Mouse (Mus musculus): ENCODE results near the gene Gm49355. TPM values are rescaled to one million over a fixed set of nuclear protein-coding genes. Genes with fewer than 3 reads are reported as not detected.

Gene Gm49355
- polyA plus RNA-seq, 1 experiment from 2014 or later: 0.12 TPM

- no peak overlapping the region for H3K4me2 ChIP-seq (replicated peaks)
- H3K9me3 ChIP-seq (replicated peaks): no peaks in the 10 kb centered on the region
- peaks cover 86% of the 10 kb centered on the region for H3K27me3 ChIP-seq
- no peaks in the 10 kb centered on the region for H3K36me3 ChIP-seq
- 46% methylated on average over 7 of the region's 7 CpGs for WGBS
- no peak overlapping the region for H3K9ac ChIP-seq
- peaks cover 4% of the 10 kb centered on the region; the same call in 1 of the 2 replicates for H3K4me1 ChIP-seq
- no peak overlapping the region for H3K27ac ChIP-seq
- no peak overlapping the region for H3K4me3 ChIP-seq
- no peak for ATAC-seq (ENCODE audit: low FRiP score)
Observed at GRCm38 (mm10) chr14:12334925-12335324, 51.1 kb downstream of the Gm49355 start.

GRCm38 (mm10) chr14:12337421-12337997 lies 53.7 kb downstream of the Gm49355 start:
- 2% methylated on average over 8 of the region's 8 CpGs for WGBS
- Histone ChIP-seq H3K9ac (no peak overlapping the region), H3K27ac (no peak overlapping the region), H3K4me1 (peaks cover 9% of the 10 kb centered on the region; the same call in 1 of the 2 replicates), H3K27me3 (peaks cover 96% of the 10 kb centered on the region), H3K9me3 (replicated peaks) (no peaks in the 10 kb centered on the region), H3K36me3 (no peaks in the 10 kb centered on the region), H3K4me2 (replicated peaks) (no peak overlapping the region), H3K4me3 (no peak overlapping the region)
- peak; percentile 5; the same call in 1 of the 2 replicates for ATAC-seq (ENCODE audit: low FRiP score)

- WGBS: 1% methylated on average over 16 of the region's 16 CpGs
- Histone ChIP-seq H3K27me3 (peaks cover 96% of the 10 kb centered on the region), H3K36me3 (no peaks in the 10 kb centered on the region), H3K9ac (no peak overlapping the region), H3K4me1 (peaks cover 9% of the 10 kb centered on the region; the same call in 1 of the 2 replicates), H3K4me2 (replicated peaks) (no peak overlapping the region), H3K27ac (no peak overlapping the region), H3K9me3 (replicated peaks) (no peaks in the 10 kb centered on the region), H3K4me3 (no peak overlapping the region)
- ATAC-seq (ENCODE audit: low FRiP score): peak; percentile 74
Observed at GRCm38 (mm10) chr14:12337998-12338809, 54.4 kb downstream of the Gm49355 start.

- no peak overlapping the region for H3K4me3 ChIP-seq
- H3K4me2 ChIP-seq (replicated peaks): no peak overlapping the region
- H3K9ac ChIP-seq: no peak overlapping the region
- peaks cover 9% of the 10 kb centered on the region; the same call in 1 of the 2 replicates for H3K4me1 ChIP-seq
- no peaks in the 10 kb centered on the region for H3K9me3 ChIP-seq (replicated peaks)
- WGBS: 1% methylated on average over 10 of the region's 10 CpGs
- no peak overlapping the region for H3K27ac ChIP-seq
- ATAC-seq (ENCODE audit: low FRiP score): no peak
- H3K27me3 ChIP-seq: peaks cover 96% of the 10 kb centered on the region
- no peaks in the 10 kb centered on the region for H3K36me3 ChIP-seq
Observed at GRCm38 (mm10) chr14:12338811-12339565, 55.2 kb downstream of the Gm49355 start.

GRCm38 (mm10) chr14:12340238-12341074 lies 56.7 kb downstream of the Gm49355 start:
- H3K27me3 ChIP-seq: peaks cover 96% of the 10 kb centered on the region
- H3K4me1 ChIP-seq: peaks cover 21% of the 10 kb centered on the region
- no peak overlapping the region for H3K27ac ChIP-seq
- WGBS: under 1% methylated on average over 19 of the region's 19 CpGs
- no peak overlapping the region for H3K9ac ChIP-seq
- H3K36me3 ChIP-seq: no peaks in the 10 kb centered on the region
- no peak for ATAC-seq (ENCODE audit: low FRiP score)
- H3K4me3 ChIP-seq: no peak overlapping the region
- H3K4me2 ChIP-seq (replicated peaks): no peak overlapping the region
- H3K9me3 ChIP-seq (replicated peaks): no peaks in the 10 kb centered on the region

GRCm38 (mm10) chr14:12341075-12341788 lies 57.5 kb downstream of the Gm49355 start:
- under 1% methylated on average over 42 of the region's 42 CpGs for WGBS
- no peak overlapping the region for H3K9ac ChIP-seq
- H3K27ac ChIP-seq: no peak overlapping the region
- ATAC-seq (ENCODE audit: low FRiP score): peak; percentile 33; the same call in 1 of the 2 replicates
- 0 out of 2 replicates have a peak overlapping the region, but pooled peaks have one; percentile 1 for H3K4me2 ChIP-seq (replicated peaks)
- no peak overlapping the region for H3K4me3 ChIP-seq
- H3K4me1 ChIP-seq: peaks cover 28% of the 10 kb centered on the region
- H3K27me3 ChIP-seq: peaks cover 96% of the 10 kb centered on the region
- no peaks in the 10 kb centered on the region for H3K9me3 ChIP-seq (replicated peaks)
- no peaks in the 10 kb centered on the region for H3K36me3 ChIP-seq

- ATAC-seq (ENCODE audit: low FRiP score): no peak
- H3K9ac ChIP-seq: no peak overlapping the region
- peaks cover 96% of the 10 kb centered on the region for H3K27me3 ChIP-seq
- no peaks in the 10 kb centered on the region for H3K9me3 ChIP-seq (replicated peaks)
- no peak overlapping the region for H3K4me3 ChIP-seq
- no peaks in the 10 kb centered on the region for H3K36me3 ChIP-seq
- no peak overlapping the region for H3K4me2 ChIP-seq (replicated peaks)
- no peak overlapping the region for H3K27ac ChIP-seq
- 3% methylated on average over 24 of the region's 24 CpGs for WGBS
- peaks cover 30% of the 10 kb centered on the region for H3K4me1 ChIP-seq
Observed at GRCm38 (mm10) chr14:12341789-12342457, 58.1 kb downstream of the Gm49355 start.

GRCm38 (mm10) chr14:12342458-12343131 lies 58.8 kb downstream of the Gm49355 start:
- under 1% methylated on average over 23 of the region's 23 CpGs for WGBS
- Histone ChIP-seq H3K9ac (no peak overlapping the region), H3K9me3 (replicated peaks) (no peaks in the 10 kb centered on the region), H3K4me1 (peaks cover 30% of the 10 kb centered on the region), H3K27ac (no peak overlapping the region), H3K36me3 (no peaks in the 10 kb centered on the region), H3K27me3 (peaks cover 96% of the 10 kb centered on the region), H3K4me2 (replicated peaks) (no peak overlapping the region), H3K4me3 (no peak overlapping the region)
- ATAC-seq (ENCODE audit: low FRiP score): no peak

- no peaks in the 10 kb centered on the region for H3K36me3 ChIP-seq
- no peaks in the 10 kb centered on the region for H3K9me3 ChIP-seq (replicated peaks)
- H3K4me1 ChIP-seq: peaks cover 26% of the 10 kb centered on the region
- no peak overlapping the region for H3K27ac ChIP-seq
- no peak overlapping the region for H3K4me2 ChIP-seq (replicated peaks)
- no peak for ATAC-seq (ENCODE audit: low FRiP score)
- H3K27me3 ChIP-seq: peaks cover 96% of the 10 kb centered on the region
- H3K9ac ChIP-seq: no peak overlapping the region
- H3K4me3 ChIP-seq: no peak overlapping the region
- WGBS: 1% methylated on average over 20 of the region's 20 CpGs
Observed at GRCm38 (mm10) chr14:12343451-12343941, 59.7 kb downstream of the Gm49355 start.

- Histone ChIP-seq H3K36me3 (no peaks in the 10 kb centered on the region), H3K4me1 (peaks cover 26% of the 10 kb centered on the region), H3K27ac (no peak overlapping the region), H3K4me2 (replicated peaks) (peak overlapping the region; percentile 25; the same call in 1 of the 2 replicates), H3K4me3 (peak overlapping the region; percentile 18; the same call in 1 of the 2 replicates), H3K27me3 (peaks cover 99% of the 10 kb centered on the region), H3K9me3 (replicated peaks) (no peaks in the 10 kb centered on the region), H3K9ac (no peak overlapping the region)
- WGBS: 3% methylated on average over 24 of the region's 24 CpGs
- no peak for ATAC-seq (ENCODE audit: low FRiP score)
Observed at GRCm38 (mm10) chr14:12344061-12344745, 60.4 kb downstream of the Gm49355 start.
